Mouse (Mus musculus) CH12.LX (cell line): Measurements from ENCODE around the gene Haao.

Experiments used
- POLR2A ChIP-seq: IDR thresholded peaks from 2 replicates; pipeline ENCODE4 v1.6.1; 2011; ENCODE audit warnings: low read depth, mild to moderate bottlenecking, improper control_type of control experiment, low read length
- TBP ChIP-seq: conservative IDR thresholded peaks from 2 replicates; pipeline ENCODE4 v1.6.1; 2011; ENCODE audit warnings: low read depth, low read length, improper control_type of control experiment
- ZNF384 ChIP-seq: IDR thresholded peaks from 2 replicates; pipeline ENCODE4 v1.6.1; 2012; ENCODE audit warnings: low read depth, low read length, improper control_type of control experiment, inconsistent platforms

DNA sequence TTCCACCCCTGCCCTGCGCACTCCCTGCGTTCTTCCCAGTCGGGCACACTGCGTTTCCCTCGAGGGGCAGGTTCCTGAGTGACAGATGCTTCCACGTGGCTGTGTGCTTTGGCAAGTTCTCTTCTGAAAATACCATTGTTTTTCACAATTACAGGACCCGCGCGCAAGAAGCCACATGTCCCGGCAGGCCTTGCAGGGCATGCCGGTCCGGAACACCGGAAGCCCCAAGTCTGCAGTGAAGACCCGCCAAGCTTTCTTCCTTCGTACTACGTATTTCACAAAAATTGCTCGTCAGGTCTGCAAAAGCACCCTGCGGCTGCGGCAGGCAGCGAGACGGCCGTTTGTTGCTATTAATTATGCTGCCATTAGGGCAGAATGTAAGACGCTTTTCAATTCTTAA lies 55.4 kb downstream of the Haao start:
- no peak for TF ChIP-seq ZNF384
- no peak for TF ChIP-seq POLR2A
- no peak for TF ChIP-seq TBP
